Mouse (Mus musculus): Measurements from ENCODE around the gene Rab26. TPM values are rescaled to one million over a fixed set of nuclear protein-coding genes. Genes with fewer than 3 reads are reported as not detected.

Gene Rab26
- total and polyA plus RNA-seq, 3 experiments: 0.10 to 0.39 TPM; not detected in 1

- Histone ChIP-seq H3K79me2 (replicated peaks; ENCODE audit: control insufficient read depth, insufficient read depth, low read length) (peaks cover 7% of the 10 kb centered on the region), H3K4me3 (no peak overlapping the region), H3K27me3 (ENCODE audit: control insufficient read depth, insufficient read depth, low read length) (no peaks in the 10 kb centered on the region), H3K4me1 (ENCODE audit: control insufficient read depth, insufficient read depth, low read length) (peaks cover 9% of the 10 kb centered on the region), H3K36me3 (ENCODE audit: control insufficient read depth, insufficient read depth, low read length) (peaks cover 2% of the 10 kb centered on the region; the same call in 1 of the 2 replicates), H3K27ac (no peak overlapping the region), H3K9ac (ENCODE audit: low read depth, low read length) (peak overlapping the region; percentile 40; the same call in 1 of the 2 replicates)
- no peak for TF ChIP-seq EP300 (IDR thresholded peaks at IDR 0.05; ENCODE audit: insufficient read depth, low read depth, low read length)
- TF ChIP-seq CTCF (IDR thresholded peaks at IDR 0.05): no peak
- TF ChIP-seq POLR2A (IDR thresholded peaks at IDR 0.05; ENCODE audit: insufficient read depth, low read depth, low read length): no peak
- peak; percentile 68 to 71 for DNase-seq
- 38% methylated on average over 8 of the region's 8 CpGs for WGBS
- intact Hi-C loops (cut with DNase I): no loop called here
These were observed 33.2 kb upstream of the Rab26 start for GRCm38 (mm10) chr17:24567034-24567779.

GRCm38 (mm10) chr17:24565792-24566191 lies 31.8 kb upstream of the Rab26 start:
- no peak for TF ChIP-seq EP300 (IDR thresholded peaks at IDR 0.05; ENCODE audit: insufficient read depth, low read depth, low read length)
- TF ChIP-seq CTCF (IDR thresholded peaks at IDR 0.05): no peak
- TF ChIP-seq POLR2A (IDR thresholded peaks at IDR 0.05; ENCODE audit: insufficient read depth, low read depth, low read length): no peak
- H3K4me1 ChIP-seq (ENCODE audit: control insufficient read depth, insufficient read depth, low read length): peaks cover 11% of the 10 kb centered on the region
- WGBS: 87% methylated on average over 3 of the region's 3 CpGs
- peaks cover 3% of the 10 kb centered on the region for H3K36me3 ChIP-seq (ENCODE audit: control insufficient read depth, insufficient read depth, low read length)
- H3K4me3 ChIP-seq: no peak overlapping the region
- no peak overlapping the region for H3K9ac ChIP-seq (ENCODE audit: low read depth, low read length)
- H3K79me2 ChIP-seq (replicated peaks; ENCODE audit: control insufficient read depth, insufficient read depth, low read length): peaks cover 7% of the 10 kb centered on the region
- intact Hi-C loops (cut with DNase I): no loop called here
- no peaks in the 10 kb centered on the region for H3K27me3 ChIP-seq (ENCODE audit: control insufficient read depth, insufficient read depth, low read length)
- no peak overlapping the region for H3K27ac ChIP-seq
- no peak for DNase-seq

- peak in 1 of 2 experiments; percentile 16 for DNase-seq
- Histone ChIP-seq H3K36me3 (ENCODE audit: control insufficient read depth, insufficient read depth, low read length) (peaks cover 8% of the 10 kb centered on the region), H3K79me2 (replicated peaks; ENCODE audit: control insufficient read depth, insufficient read depth, low read length) (peaks cover 10% of the 10 kb centered on the region), H3K4me1 (ENCODE audit: control insufficient read depth, insufficient read depth, low read length) (peaks cover 17% of the 10 kb centered on the region), H3K27ac (no peak overlapping the region), H3K4me3 (no peak overlapping the region), H3K9ac (ENCODE audit: low read depth, low read length) (no peak overlapping the region), H3K27me3 (ENCODE audit: control insufficient read depth, insufficient read depth, low read length) (no peaks in the 10 kb centered on the region)
- no peak for TF ChIP-seq CTCF (IDR thresholded peaks at IDR 0.05)
- TF ChIP-seq EP300 (IDR thresholded peaks at IDR 0.05; ENCODE audit: insufficient read depth, low read depth, low read length): no peak
- TF ChIP-seq POLR2A (IDR thresholded peaks at IDR 0.05; ENCODE audit: insufficient read depth, low read depth, low read length): no peak
- WGBS: 90% methylated on average over 3 of the region's 3 CpGs
- intact Hi-C loops (cut with DNase I): no loop called here
These were observed 31.1 kb upstream of the Rab26 start for GRCm38 (mm10) chr17:24565092-24565491.

GRCm38 (mm10) chr17:24564422-24564821 lies 30.4 kb upstream of the Rab26 start:
- Histone ChIP-seq H3K4me3 (no peak overlapping the region), H3K9ac (ENCODE audit: low read depth, low read length) (no peak overlapping the region), H3K79me2 (replicated peaks; ENCODE audit: control insufficient read depth, insufficient read depth, low read length) (peaks cover 11% of the 10 kb centered on the region), H3K27ac (no peak overlapping the region), H3K27me3 (ENCODE audit: control insufficient read depth, insufficient read depth, low read length) (no peaks in the 10 kb centered on the region), H3K4me1 (ENCODE audit: control insufficient read depth, insufficient read depth, low read length) (peaks cover 19% of the 10 kb centered on the region), H3K36me3 (ENCODE audit: control insufficient read depth, insufficient read depth, low read length) (peaks cover 9% of the 10 kb centered on the region)
- WGBS: 87% methylated on average over 4 of the region's 4 CpGs
- intact Hi-C loops (cut with DNase I): no loop called here
- TF ChIP-seq POLR2A (IDR thresholded peaks at IDR 0.05; ENCODE audit: insufficient read depth, low read depth, low read length) (no peak), EP300 (IDR thresholded peaks at IDR 0.05; ENCODE audit: insufficient read depth, low read depth, low read length) (no peak), CTCF (IDR thresholded peaks at IDR 0.05) (no peak)
- DNase-seq: peak in 1 of 2 experiments; percentile 19

GRCm38 (mm10) chr17:24563638-24564037 lies 29.6 kb upstream of the Rab26 start:
- WGBS: 68% methylated on average over 5 of the region's 5 CpGs
- intact Hi-C loops (cut with DNase I): no loop called here
- H3K79me2 ChIP-seq (replicated peaks; ENCODE audit: control insufficient read depth, insufficient read depth, low read length): peaks cover 11% of the 10 kb centered on the region
- TF ChIP-seq CTCF (IDR thresholded peaks at IDR 0.05) (no peak), EP300 (IDR thresholded peaks at IDR 0.05; ENCODE audit: insufficient read depth, low read depth, low read length) (no peak), POLR2A (IDR thresholded peaks at IDR 0.05; ENCODE audit: insufficient read depth, low read depth, low read length) (no peak)
- no peak overlapping the region for H3K4me3 ChIP-seq
- H3K27me3 ChIP-seq (ENCODE audit: control insufficient read depth, insufficient read depth, low read length): no peaks in the 10 kb centered on the region
- peaks cover 12% of the 10 kb centered on the region for H3K36me3 ChIP-seq (ENCODE audit: control insufficient read depth, insufficient read depth, low read length)
- peaks cover 21% of the 10 kb centered on the region for H3K4me1 ChIP-seq (ENCODE audit: control insufficient read depth, insufficient read depth, low read length)
- no peak overlapping the region for H3K27ac ChIP-seq
- peak in 1 of 2 experiments; percentile 16 for DNase-seq
- H3K9ac ChIP-seq (ENCODE audit: low read depth, low read length): no peak overlapping the region

GRCm38 (mm10) chr17:24561592-24561991 lies 27.6 kb upstream of the Rab26 start:
- DNase-seq: peak in 1 of 2 experiments; percentile 16
- peaks cover 13% of the 10 kb centered on the region for H3K79me2 ChIP-seq (replicated peaks; ENCODE audit: control insufficient read depth, insufficient read depth, low read length)
- peaks cover 30% of the 10 kb centered on the region for H3K4me1 ChIP-seq (ENCODE audit: control insufficient read depth, insufficient read depth, low read length)
- intact Hi-C loops (cut with DNase I): no loop called here
- no peak overlapping the region for H3K9ac ChIP-seq (ENCODE audit: low read depth, low read length)
- H3K4me3 ChIP-seq: no peak overlapping the region
- TF ChIP-seq POLR2A (IDR thresholded peaks at IDR 0.05; ENCODE audit: insufficient read depth, low read depth, low read length) (no peak), EP300 (IDR thresholded peaks at IDR 0.05; ENCODE audit: insufficient read depth, low read depth, low read length) (no peak), CTCF (IDR thresholded peaks at IDR 0.05) (no peak)
- H3K27me3 ChIP-seq (ENCODE audit: control insufficient read depth, insufficient read depth, low read length): no peaks in the 10 kb centered on the region
- no peak overlapping the region for H3K27ac ChIP-seq
- 68% methylated on average over 2 of the region's 2 CpGs for WGBS
- peaks cover 24% of the 10 kb centered on the region for H3K36me3 ChIP-seq (ENCODE audit: control insufficient read depth, insufficient read depth, low read length)
